Mouse (Mus musculus): ENCODE results near the gene Gfer.

The Gfer gene

DNA sequence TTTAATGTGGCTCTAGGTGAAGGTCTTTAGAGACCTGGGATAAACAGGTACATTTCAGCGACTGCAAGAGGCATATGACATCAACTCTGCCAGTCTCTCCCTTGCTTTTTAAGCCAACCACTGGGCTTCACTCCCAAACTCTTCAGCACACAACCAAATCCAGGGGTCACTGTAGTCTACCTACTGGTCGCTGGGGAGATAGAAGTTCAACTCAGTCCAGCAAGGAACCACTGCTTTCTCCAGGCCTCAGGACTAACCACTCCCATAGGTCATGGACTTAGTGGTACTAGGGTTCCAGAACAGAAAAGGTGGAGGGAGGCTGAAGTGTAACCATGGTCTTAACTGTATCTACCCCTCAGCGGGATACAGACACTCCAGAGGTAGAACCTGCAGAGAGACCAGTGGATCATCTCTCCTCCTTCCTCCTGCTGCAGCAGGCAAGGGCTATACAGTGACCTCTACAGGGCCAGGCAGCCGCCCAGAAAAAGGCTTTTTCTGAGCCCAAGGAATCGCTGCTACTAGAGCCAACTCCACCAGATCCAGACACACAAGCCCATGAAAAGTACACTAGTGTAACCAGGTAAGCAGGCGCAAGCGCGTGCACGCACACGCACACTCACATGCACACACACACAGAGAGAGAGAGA, 47.1 kb downstream of the Gfer start:
- DNase-seq (ENCODE audit: extremely low spot score) = no peak

DNA sequence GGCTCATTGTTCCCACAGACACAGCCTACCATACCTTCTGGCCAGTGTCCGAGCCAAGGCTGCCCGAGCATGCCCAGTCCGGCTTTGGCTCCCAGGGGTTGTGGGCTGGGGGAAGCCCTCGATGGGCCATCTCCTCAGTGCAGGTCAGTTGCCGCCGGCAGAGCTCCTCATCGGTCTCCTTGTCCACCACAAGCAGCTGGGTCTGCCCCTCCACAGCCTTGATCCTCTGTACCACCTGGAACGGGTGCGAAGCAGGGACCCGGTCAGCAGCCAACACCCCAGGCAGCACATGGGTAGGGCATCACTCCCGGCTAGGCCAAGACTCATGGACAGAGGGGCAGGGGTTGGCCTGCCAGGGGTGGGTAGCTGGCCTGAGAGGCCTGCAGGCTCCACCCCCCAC, 48.5 kb downstream of the Gfer start:
- DNase-seq (ENCODE audit: extremely low spot score) = no peak

DNA sequence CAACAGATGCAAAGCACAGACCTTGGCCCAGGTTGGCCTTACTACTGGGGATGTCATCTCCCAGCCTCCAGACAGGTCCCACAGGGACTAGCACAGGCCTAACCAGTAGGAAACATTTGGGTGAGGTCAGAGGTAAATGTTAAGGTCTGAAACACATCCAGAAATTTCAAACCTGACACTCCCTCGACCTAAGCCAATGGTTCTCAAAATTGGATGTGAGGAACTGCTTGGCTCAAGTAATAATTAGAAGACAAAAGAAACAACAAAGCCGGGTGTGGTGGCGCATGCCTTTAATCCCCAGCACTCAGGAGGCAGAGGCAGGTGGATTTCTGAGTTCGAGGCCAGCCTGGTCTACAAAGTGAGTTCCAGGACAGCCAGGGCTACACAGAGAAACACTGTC, 49.6 kb downstream of the Gfer start:
- DNase-seq (ENCODE audit: extremely low spot score) = no peak

DNA sequence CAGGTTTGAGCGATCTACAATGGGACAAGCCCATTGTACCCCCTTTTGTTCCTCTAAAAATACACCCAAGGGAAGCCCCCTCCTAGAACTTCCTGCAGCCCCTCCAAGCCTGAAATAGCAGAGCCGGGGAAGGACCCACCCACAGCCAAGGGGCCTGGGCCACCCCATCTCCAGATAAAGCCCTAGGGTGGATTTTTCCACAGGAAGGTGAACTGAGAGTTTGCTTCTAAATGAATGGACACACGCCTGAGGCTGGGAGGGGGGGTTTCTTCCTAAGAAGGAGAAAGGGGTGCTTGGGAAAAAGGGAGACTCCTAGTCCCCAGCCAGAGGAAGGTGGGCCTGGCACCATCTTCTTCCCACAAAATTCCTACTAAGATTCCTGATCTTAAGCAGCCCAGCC, 50.0 kb downstream of the Gfer start:
- DNase-seq (ENCODE audit: extremely low spot score) = no peak

DNA sequence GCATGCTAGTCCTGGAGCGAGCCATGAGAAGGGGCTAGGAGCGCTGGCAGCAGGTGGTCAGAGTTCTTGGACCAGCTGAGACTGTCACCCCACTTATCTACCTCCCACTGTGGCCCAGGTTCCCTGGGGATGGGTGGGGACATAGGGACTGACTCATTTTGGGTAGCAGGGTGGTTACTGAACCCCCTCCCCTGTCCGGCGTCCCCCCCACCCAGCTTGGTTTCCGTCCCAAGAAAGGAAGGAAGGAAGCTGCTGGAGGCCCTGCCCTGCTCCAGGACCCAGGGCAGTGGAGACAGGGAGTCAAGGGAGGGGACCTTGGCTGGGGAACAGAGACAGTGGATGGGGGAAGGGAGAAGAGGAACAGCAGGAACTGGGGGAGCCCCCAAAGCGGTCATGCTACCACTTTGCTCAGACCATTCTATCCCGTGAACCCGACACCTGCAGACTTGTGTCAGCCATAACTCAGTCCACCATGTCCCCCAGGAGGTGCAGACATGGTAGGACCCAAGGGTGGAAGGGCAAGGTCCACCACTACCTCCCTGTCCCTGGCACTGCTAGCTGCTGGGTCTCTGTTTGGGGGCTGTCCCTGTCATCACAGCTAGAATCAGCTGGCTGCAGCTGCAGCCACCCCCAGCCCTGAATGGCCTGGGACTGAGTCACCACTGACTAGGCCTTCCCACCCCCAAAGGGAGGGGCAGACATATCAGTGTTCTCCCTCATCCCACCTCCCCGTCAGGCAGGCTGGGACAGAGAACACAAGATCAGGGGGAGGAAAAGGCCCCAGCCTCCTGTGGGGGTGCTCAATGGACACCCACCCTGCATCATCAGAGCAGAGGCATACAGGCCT, 50.9 kb downstream of the Gfer start:
- DNase-seq (ENCODE audit: extremely low spot score) = no peak

DNA sequence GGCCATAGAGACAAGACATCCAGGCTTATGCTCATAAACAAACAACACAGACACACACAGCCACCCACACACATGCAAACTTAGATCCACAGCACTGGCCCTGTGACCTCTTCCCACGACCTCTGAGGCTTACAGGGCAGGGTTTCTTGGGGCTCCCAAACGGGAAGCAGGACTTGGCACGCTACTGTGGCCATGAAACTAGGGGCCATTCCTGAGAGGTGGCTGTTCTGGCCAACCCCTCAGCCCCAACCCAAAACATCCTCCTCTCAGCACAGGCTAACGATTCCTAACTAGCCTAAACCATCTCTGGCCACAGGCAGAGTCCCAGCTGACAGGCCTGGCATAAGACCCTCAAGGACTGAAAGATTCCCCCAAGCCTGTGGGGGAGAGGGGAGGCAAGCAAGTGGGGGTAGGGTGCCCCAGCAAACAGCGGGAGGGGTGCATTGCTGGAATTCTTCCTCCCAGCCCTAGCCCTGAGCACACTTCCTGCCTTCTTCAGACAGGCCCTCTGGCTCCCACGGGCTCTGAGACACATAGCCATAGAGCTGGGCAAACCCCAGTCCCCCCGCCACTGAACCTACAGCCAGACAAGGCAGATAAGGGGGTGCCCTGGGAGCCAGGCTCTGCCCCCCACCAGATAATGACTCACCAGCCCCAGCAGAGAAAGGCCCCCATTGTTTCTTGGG, 51.8 kb downstream of the Gfer start:
- DNase-seq (ENCODE audit: extremely low spot score) = no peak
